Mouse (Mus musculus) bone marrow, adult 2 months (tissue): ENCODE data around the gene 4930415L06Rik.

Source experiments
- CTCF ChIP-seq: fragments of 200-500 bp; IDR thresholded peaks from 2 replicates; pipeline ENCODE4 v1.5.1; 2011; ENCODE audit warnings: low read length, control low read depth; ENCODE audit not compliant: control insufficient read depth, insufficient read depth
- POLR2A ChIP-seq: fragments of 200-500 bp; IDR thresholded peaks from 2 replicates; pipeline ENCODE4 v1.6.1; 2011; ENCODE audit warnings: low read depth, mild to moderate bottlenecking, control low read depth, low read length, borderline replicate concordance; ENCODE audit not compliant: control insufficient read depth

- no peak for TF ChIP-seq CTCF
- no peak for TF ChIP-seq POLR2A
These were observed at the start of gene 4930415L06Rik for GRCm38 (mm10) chrX:89932752-89933151.
